Mouse (Mus musculus) testis, adult 2 months (tissue): ENCODE results near the gene Adamts20. TPM values are rescaled to one million over a fixed set of nuclear protein-coding genes. Genes with fewer than 3 reads are reported as not detected.

Experiments used
- H3K27ac ChIP-seq: fragments of 200-500 bp; 2 replicates; pipeline ENCODE4 v1.5.1; 2012; ENCODE audit warnings: low read depth, low read length; ENCODE audit not compliant: control insufficient read depth, insufficient read depth
- H3K27me3 ChIP-seq: fragments of 200-500 bp; 2 replicates; pipeline ENCODE4 v1.6.1; 2012; ENCODE audit warnings: mild to moderate bottlenecking, low read length, moderate library complexity; ENCODE audit not compliant: control insufficient read depth, insufficient read depth
- H3K36me3 ChIP-seq: fragments of 200-500 bp; 2 replicates; pipeline ENCODE4 v1.6.1; 2012; ENCODE audit warnings: mild to moderate bottlenecking, low read length; ENCODE audit not compliant: control insufficient read depth, insufficient read depth
- H3K4me1 ChIP-seq: fragments of 200-500 bp; 2 replicates; pipeline ENCODE4 v1.6.1; 2012; ENCODE audit warnings: low read length; ENCODE audit not compliant: control insufficient read depth, insufficient read depth
- H3K4me3 ChIP-seq: fragments of 200-500 bp; 2 replicates; pipeline ENCODE4 v1.5.1; 2012; ENCODE audit warnings: low read depth, mild to moderate bottlenecking, low read length, moderate library complexity, mixed read lengths; ENCODE audit not compliant: control insufficient read depth
- CTCF ChIP-seq: fragments of 200-500 bp; IDR thresholded peaks from 2 replicates; pipeline ENCODE4 v1.5.1; 2012; ENCODE audit warnings: low read depth, mild to moderate bottlenecking, inconsistent platforms, low read length, moderate library complexity; ENCODE audit not compliant: control insufficient read depth, insufficient read depth, insufficient replicate concordance
- POLR2A ChIP-seq: fragments of 200-500 bp; IDR thresholded peaks from 2 replicates; pipeline ENCODE4 v1.6.1; 2012; ENCODE audit warnings: low read depth, mild to moderate bottlenecking, inconsistent platforms, low read length, moderate library complexity; ENCODE audit not compliant: control insufficient read depth
- polyA plus RNA-seq: library from polyadenylated mRNA; depleted of rRNA; stranded (reverse); fragments of >200 nt; gene quantifications from 2 replicates; pipeline ENCODE4 v1.2.3, GENCODE M21; 2012

Gene Adamts20
- polyA plus RNA-seq, 1 experiment = 1.5 TPM

- Histone ChIP-seq H3K4me1 (no peaks in the 10 kb centered on the region), H3K27me3 (no peaks in the 10 kb centered on the region), H3K27ac (no peak overlapping the region), H3K4me3 (no peak overlapping the region), H3K36me3 (no peaks in the 10 kb centered on the region)
- TF ChIP-seq CTCF = no peak
- no peak for TF ChIP-seq POLR2A
Measured at GRCm38 (mm10) chr15:94252962-94253712, 212.1 kb downstream of the Adamts20 start.

- no peaks in the 10 kb centered on the region for H3K27me3 ChIP-seq
- no peaks in the 10 kb centered on the region for H3K36me3 ChIP-seq
- TF ChIP-seq POLR2A (no peak), CTCF (no peak)
- no peak overlapping the region for H3K27ac ChIP-seq
- no peaks in the 10 kb centered on the region; the same call in 1 of the 2 replicates for H3K4me1 ChIP-seq
- H3K4me3 ChIP-seq = no peak overlapping the region
Measured at GRCm38 (mm10) chr15:94249766-94250165, 215.5 kb downstream of the Adamts20 start.

- no peaks in the 10 kb centered on the region for H3K27me3 ChIP-seq
- H3K27ac ChIP-seq = no peak overlapping the region
- H3K4me3 ChIP-seq = no peak overlapping the region
- no peaks in the 10 kb centered on the region for H3K36me3 ChIP-seq
- TF ChIP-seq POLR2A = no peak
- H3K4me1 ChIP-seq = no peaks in the 10 kb centered on the region; the same call in 1 of the 2 replicates
Measured at GRCm38 (mm10) chr15:94248386-94248785, 216.8 kb downstream of the Adamts20 start.

GRCm38 (mm10) chr15:94246669-94247068 lies 218.5 kb downstream of the Adamts20 start:
- Histone ChIP-seq H3K27ac (no peak overlapping the region), H3K36me3 (no peaks in the 10 kb centered on the region), H3K4me3 (no peak overlapping the region), H3K4me1 (no peaks in the 10 kb centered on the region; the same call in 1 of the 2 replicates), H3K27me3 (no peaks in the 10 kb centered on the region)
- TF ChIP-seq POLR2A (no peak), CTCF (no peak)

- Histone ChIP-seq H3K27me3 (no peaks in the 10 kb centered on the region), H3K36me3 (no peaks in the 10 kb centered on the region), H3K4me1 (no peaks in the 10 kb centered on the region; the same call in 1 of the 2 replicates), H3K27ac (no peak overlapping the region), H3K4me3 (no peak overlapping the region)
- TF ChIP-seq POLR2A = no peak
- no peak for TF ChIP-seq CTCF
Measured at GRCm38 (mm10) chr15:94244336-94244735, 220.9 kb downstream of the Adamts20 start.

GRCm38 (mm10) chr15:94242133-94242532 lies 223.1 kb downstream of the Adamts20 start:
- Histone ChIP-seq H3K27ac (no peak overlapping the region), H3K4me3 (no peak overlapping the region), H3K4me1 (no peaks in the 10 kb centered on the region), H3K27me3 (no peaks in the 10 kb centered on the region), H3K36me3 (no peaks in the 10 kb centered on the region)
- TF ChIP-seq CTCF (no peak), POLR2A (no peak)

GRCm38 (mm10) chr15:94239637-94240036 lies 225.6 kb downstream of the Adamts20 start:
- TF ChIP-seq CTCF (no peak), POLR2A (no peak)
- no peaks in the 10 kb centered on the region for H3K36me3 ChIP-seq
- no peaks in the 10 kb centered on the region for H3K27me3 ChIP-seq
- no peaks in the 10 kb centered on the region for H3K4me1 ChIP-seq
- no peak overlapping the region for H3K27ac ChIP-seq
- H3K4me3 ChIP-seq = no peak overlapping the region

- H3K36me3 ChIP-seq = no peaks in the 10 kb centered on the region
- H3K4me1 ChIP-seq = no peaks in the 10 kb centered on the region
- no peaks in the 10 kb centered on the region for H3K27me3 ChIP-seq
- H3K4me3 ChIP-seq = no peak overlapping the region
- H3K27ac ChIP-seq = no peak overlapping the region
- no peak for TF ChIP-seq CTCF
- TF ChIP-seq POLR2A = no peak
Measured at GRCm38 (mm10) chr15:94239127-94239526, 226.1 kb downstream of the Adamts20 start.
